Mouse (Mus musculus): ENCODE data around the gene Hipk3. TPM values are rescaled to one million over a fixed set of nuclear protein-coding genes. Genes with fewer than 3 reads are reported as not detected.

The Hipk3 gene
- polyA plus RNA-seq (2021; fragmentation: Nextera tagmentation) = 19.9 and 22.8 TPM in 2 replicates
- long read RNA-seq, experiment 1, full-length matches to known transcripts = 2 of 52 reads
- long read RNA-seq, experiment 1, partial matches to known transcripts = 12 of 52 reads
- long read RNA-seq, experiment 1, other reads (novel, unspliced or antisense) = 38 of 52 reads
- long read RNA-seq, experiment 2, full-length matches to known transcripts = 1 of 15 reads
- long read RNA-seq, experiment 2, partial matches to known transcripts = 2 of 15 reads
- long read RNA-seq, experiment 2, other reads (novel, unspliced or antisense) = 12 of 15 reads

GRCm38 (mm10) chr2:104493951-104494800 is at the start of gene Hipk3:
Gene Hipk3 (minus strand): TSS chr2:104494446.

GRCm38 (mm10) chr2:104410963-104411545 is 83.2 kb downstream of the Hipk3 start, which contains the start of gene D430041D05Rik:
Gene D430041D05Rik (minus strand): TSS chr2:104411013.

Other genes with a start within 250 kb of the Hipk3 start
- gene D430041D05Rik, start 83.4 kb downstream of the Hipk3 start, polyA plus RNA-seq (2021; fragmentation: Nextera tagmentation) = 20.4 and 27.1 TPM in 2 replicates
- 29.2 and 36.8 TPM in 2 replicates for gene Cstf3, start 96.1 kb upstream of the Hipk3 start, polyA plus RNA-seq (2021; fragmentation: Nextera tagmentation)
- gene Tcp11l1, start 217.7 kb upstream of the Hipk3 start, polyA plus RNA-seq (2021; fragmentation: Nextera tagmentation) = 7.6 and 27.5 TPM in 2 replicates
- gene Pin1rt1, start 221.9 kb upstream of the Hipk3 start, polyA plus RNA-seq (2021; fragmentation: Nextera tagmentation) = not detected in 2 replicates
- 1.2 and 1.3 TPM in 2 replicates for gene Depdc7, start 248.4 kb upstream of the Hipk3 start, polyA plus RNA-seq (2021; fragmentation: Nextera tagmentation)

Measured in left cerebral cortex, adult 6 months (tissue).